Mouse (Mus musculus) CH12.LX (cell line): ENCODE results near the gene Ankra2. TPM values are rescaled to one million over a fixed set of nuclear protein-coding genes. Genes with fewer than 3 reads are reported as not detected.

ENCODE experiments used
- DNase-seq: peaks from one replicate; pipeline ENCODE4 v3.0.0-alpha.2; 2013; ENCODE audit errors: extremely low read depth
- H3K27ac ChIP-seq: 2 replicates; pipeline ENCODE4 v1.5.1; 2012; ENCODE audit warnings: low read depth, mild to moderate bottlenecking, control low read depth, moderate library complexity; ENCODE audit not compliant: insufficient read depth
- H3K27me3 ChIP-seq: replicated peaks from 2 replicates; pipeline ENCODE3; 2012; ENCODE audit warnings: inconsistent platforms
- H3K36me3 ChIP-seq, 2 experiments: replicated peaks in 1 of 2; 2 replicates each; pipeline versions ENCODE3 to v1.6.1; 2012; ENCODE audit warnings: inconsistent platforms in 1 of 2, low read length in 1 of 2, mild to moderate bottlenecking in 1 of 2, mixed read lengths in 1 of 2, moderate library complexity in 1 of 2; ENCODE audit not compliant: control insufficient read depth in 1 of 2, insufficient read depth in 1 of 2
- H3K4me1 ChIP-seq, 2 experiments: 2 replicates each; pipeline ENCODE4 v1.6.1; 2012; ENCODE audit warnings: inconsistent platforms in 1 of 2, moderate library complexity in 1 of 2; ENCODE audit not compliant: insufficient read depth in 2 of 2, control insufficient read depth in 1 of 2
- H3K4me2 ChIP-seq: 2 replicates; pipeline ENCODE4 v1.6.1; 2012; ENCODE audit warnings: low read depth, mild to moderate bottlenecking, control low read depth; ENCODE audit not compliant: poor library complexity, insufficient read depth, severe bottlenecking
- H3K4me3 ChIP-seq, 3 experiments: fragments of 150-350 bp in 1 of 3; sonication (generic) in 1 of 3; replicated peaks in 1 of 3; 2 replicates each; pipeline versions ENCODE3 to v1.5.1; 2011 to 2012; ENCODE audit warnings: low read depth in 2 of 3, low read length in 2 of 3, mild to moderate bottlenecking in 2 of 3, moderate library complexity in 2 of 3, control low read depth in 1 of 3, improper control_type of control experiment in 1 of 3, inconsistent platforms in 1 of 3, mixed read lengths in 1 of 3; ENCODE audit not compliant: poor library complexity in 1 of 3
- H3K79me2 ChIP-seq: replicated peaks from 2 replicates; pipeline ENCODE4 v1.6.1; 2012; ENCODE audit warnings: mild to moderate bottlenecking, moderate library complexity; ENCODE audit not compliant: control insufficient read depth, poor library complexity, insufficient read depth, severe bottlenecking; ENCODE audit errors: extremely low read depth
- H3K9ac ChIP-seq: 2 replicates; pipeline ENCODE4 v1.6.1; 2012; ENCODE audit warnings: low read depth, mild to moderate bottlenecking, control low read depth, moderate library complexity; ENCODE audit not compliant: insufficient read depth
- H3K9me3 ChIP-seq: replicated peaks from 2 replicates; pipeline ENCODE3; 2012; ENCODE audit warnings: low read length, inconsistent platforms, mixed read lengths
- BHLHE40 ChIP-seq: IDR thresholded peaks from 2 replicates; pipeline ENCODE4 v1.6.1; 2011; ENCODE audit warnings: mild to moderate bottlenecking, low read depth, low read length, improper control_type of control experiment
- CHD1 ChIP-seq: IDR thresholded peaks from 2 replicates; pipeline ENCODE4 v1.6.1; 2012; ENCODE audit warnings: low read depth, low read length, improper control_type of control experiment, inconsistent platforms
- CTCF ChIP-seq, 2 experiments: IDR thresholded peaks in 1 of 2; conservative IDR thresholded peaks in 1 of 2; 2 replicates each; pipeline ENCODE4 v1.5.1; 2011 to 2012; ENCODE audit warnings: low read depth in 2 of 2, low read length in 2 of 2, improper control_type of control experiment in 1 of 2, inconsistent platforms in 1 of 2, mild to moderate bottlenecking in 1 of 2, moderate library complexity in 1 of 2
- E2F4 ChIP-seq: IDR thresholded peaks from 2 replicates; pipeline ENCODE4 v1.6.1; 2011; ENCODE audit warnings: low read depth, low read length, improper control_type of control experiment; ENCODE audit not compliant: insufficient replicate concordance
- ELF1 ChIP-seq: IDR thresholded peaks from 2 replicates; pipeline ENCODE4 v1.6.1; 2014; ENCODE audit warnings: low read depth, mild to moderate bottlenecking, inconsistent platforms, low read length, improper control_type of control experiment
- GABPA ChIP-seq: IDR thresholded peaks from 2 replicates; pipeline ENCODE4 v1.6.1; 2012; ENCODE audit warnings: low read depth, low read length, improper control_type of control experiment, inconsistent platforms; ENCODE audit not compliant: insufficient replicate concordance
- HCFC1 ChIP-seq: IDR thresholded peaks from 2 replicates; pipeline ENCODE4 v1.6.1; 2012; ENCODE audit warnings: low read depth, mild to moderate bottlenecking, inconsistent platforms, low read length, improper control_type of control experiment
- IRF4 ChIP-seq: IDR thresholded peaks from 2 replicates; pipeline ENCODE4 v1.6.1; 2014; ENCODE audit warnings: low read depth, mild to moderate bottlenecking, inconsistent platforms, low read length, improper control_type of control experiment
- JUND ChIP-seq: conservative IDR thresholded peaks from 2 replicates; pipeline ENCODE4 v1.6.1; 2011; ENCODE audit warnings: low read depth, low read length, improper control_type of control experiment
- MAZ ChIP-seq: IDR thresholded peaks from 2 replicates; pipeline ENCODE4 v1.6.1; 2012; ENCODE audit warnings: low read depth, mild to moderate bottlenecking, inconsistent platforms, low read length, improper control_type of control experiment, moderate library complexity
- MEF2A ChIP-seq: IDR thresholded peaks from 2 replicates; pipeline ENCODE4 v1.6.1; 2014; ENCODE audit warnings: low read depth, mild to moderate bottlenecking, inconsistent platforms, low read length, improper control_type of control experiment, borderline replicate concordance
- MXI1 ChIP-seq: IDR thresholded peaks from 2 replicates; pipeline ENCODE4 v1.6.1; 2011; ENCODE audit warnings: mild to moderate bottlenecking, low read depth, low read length, improper control_type of control experiment
- NELFE ChIP-seq: IDR thresholded peaks from 2 replicates; pipeline ENCODE4 v1.6.1; 2011; ENCODE audit warnings: low read depth, low read length, improper control_type of control experiment
- NRF1 ChIP-seq: IDR thresholded peaks from 2 replicates; pipeline ENCODE4 v1.6.1; 2014; ENCODE audit warnings: low read depth, mild to moderate bottlenecking, inconsistent platforms, low read length, improper control_type of control experiment, moderate library complexity
- POLR2A ChIP-seq: IDR thresholded peaks from 2 replicates; pipeline ENCODE4 v1.6.1; 2011; ENCODE audit warnings: low read depth, mild to moderate bottlenecking, improper control_type of control experiment, low read length
- RAD21 ChIP-seq: IDR thresholded peaks from 2 replicates; pipeline ENCODE4 v1.6.1; 2011; ENCODE audit warnings: low read depth, mild to moderate bottlenecking, low read length, improper control_type of control experiment, moderate library complexity
- SMC3 ChIP-seq: IDR thresholded peaks from 2 replicates; pipeline ENCODE4 v1.6.1; 2011; ENCODE audit warnings: low read depth, low read length, improper control_type of control experiment
- TCF12 ChIP-seq: IDR thresholded peaks from 2 replicates; pipeline ENCODE4 v1.6.1; 2014; ENCODE audit warnings: low read depth, mild to moderate bottlenecking, inconsistent platforms, low read length, improper control_type of control experiment
- UBTF ChIP-seq: IDR thresholded peaks from 2 replicates; pipeline ENCODE4 v1.6.1; 2012; ENCODE audit warnings: low read depth, mild to moderate bottlenecking, inconsistent platforms, low read length, improper control_type of control experiment, moderate library complexity
- ZC3H11A ChIP-seq: IDR thresholded peaks from 2 replicates; pipeline ENCODE4 v1.6.1; 2012; ENCODE audit warnings: low read depth, mild to moderate bottlenecking, inconsistent platforms, low read length, improper control_type of control experiment
- ZKSCAN1 ChIP-seq: IDR thresholded peaks from 2 replicates; pipeline ENCODE4 v1.6.1; 2012; ENCODE audit warnings: low read depth, inconsistent platforms, low read length, improper control_type of control experiment, borderline replicate concordance
- ZMIZ1 ChIP-seq: IDR thresholded peaks from 2 replicates; pipeline ENCODE4 v1.6.1; 2012; ENCODE audit warnings: low read depth, mild to moderate bottlenecking, inconsistent platforms, low read length, improper control_type of control experiment
- dilution Hi-C: fragments of 300-500 bp; cut with MboI; formaldehyde crosslinking; loops from 2 replicates; pipeline ENCODE4 v1.14.3; 2020; ENCODE audit warnings: low sequenced_read_pairs; ENCODE audit not compliant: extremely low pct_unique_long_range_greater_than_20kb, extremely low pct_ligation_motif_present
- in situ Hi-C: fragments of 300-500 bp; cut with MboI; formaldehyde crosslinking; loops from 3 replicates; pipeline ENCODE4 v1.14.3; 2019; ENCODE audit warnings: low sequenced_read_pairs, low pct_ligation_motif_present, low pct_unique_long_range_greater_than_20kb, mixed read lengths
- polyA plus RNA-seq: library from polyadenylated mRNA; unstranded; fragments of >175 nt; gene quantifications from 2 replicates; pipeline ENCODE4 v1.2.1, GENCODE M21; 2012; ENCODE audit warnings: low read depth; ENCODE audit not compliant: insufficient read length
- total RNA-seq, 2 experiments: library from RNA; depleted of rRNA; stranded (reverse); fragments of 300-350 nt in 1 of 2; fragments of >200 nt in 1 of 2; gene quantifications; 2 replicates each; pipeline ENCODE4 v1.2.3; 2012 to 2014

Gene Ankra2
- total and polyA plus RNA-seq, 3 experiments, result 11.1 to 15.3 (median 12.4) TPM

DNA sequence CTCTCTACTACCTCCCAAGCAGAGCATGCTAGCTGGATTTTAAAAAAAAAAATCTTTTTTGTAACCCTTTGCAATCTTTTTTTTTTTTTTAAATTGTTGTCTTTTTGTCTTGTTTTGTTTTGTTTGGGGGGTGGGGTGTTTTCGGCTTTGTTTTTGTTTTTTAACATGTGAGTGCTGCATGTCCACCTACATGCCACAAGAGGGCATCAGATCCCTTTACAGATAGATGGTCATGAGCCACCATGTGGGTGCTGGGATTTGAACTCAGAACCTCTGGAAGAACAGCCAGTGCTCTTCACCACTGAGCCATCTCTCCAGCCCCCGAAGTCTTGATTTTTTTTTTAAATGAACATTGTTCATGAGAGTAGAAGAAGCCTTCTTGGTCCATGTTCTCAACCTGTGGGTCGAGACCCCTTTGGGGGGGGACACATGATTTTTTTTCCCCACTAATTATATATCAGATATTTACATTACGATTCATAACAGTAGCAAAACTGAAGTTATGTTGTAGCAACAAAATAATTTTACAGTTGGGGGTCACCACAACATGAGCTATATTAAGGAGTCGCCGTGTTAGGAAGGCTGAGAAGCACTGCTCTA lies 35.1 kb downstream of the Ankra2 start:
- no peak overlapping the region for H3K27ac ChIP-seq
- H3K9me3 ChIP-seq, result peaks cover 8% of the 10 kb centered on the region
- no peaks in the 10 kb centered on the region for H3K36me3 ChIP-seq
- no peaks in the 10 kb centered on the region for H3K79me2 ChIP-seq
- no peak overlapping the region for H3K9ac ChIP-seq
- no peak for DNase-seq
- dilution Hi-C loops, result no loop called here
- TF ChIP-seq RAD21, result peak; percentile 36
- TF ChIP-seq ZKSCAN1, result no peak
- no peak for TF ChIP-seq IRF4
- TF ChIP-seq NELFE, result no peak
- TF ChIP-seq SMC3, result peak; percentile 31; the same call in 1 of the 2 replicates
- TF ChIP-seq CTCF (conservative IDR thresholded peaks at IDR 0.05 in 1 of 2, IDR thresholded peaks at IDR 0.05 in 1 of 2; ENCODE audit: low read depth in 2 of 2, low read length in 2 of 2), result peak in 1 of 2 experiments; percentile 60; a peak in 2 of 4 replicates
- peaks cover 2 to 30% of the 10 kb centered on the region in 2 experiments; a peak in 3 of 4 replicates for H3K4me1 ChIP-seq
- in situ Hi-C loops, result no loop called here
- H3K4me3 ChIP-seq, result no peak overlapping the region
- no peaks in the 10 kb centered on the region for H3K27me3 ChIP-seq
- no peak overlapping the region for H3K4me2 ChIP-seq

DNA sequence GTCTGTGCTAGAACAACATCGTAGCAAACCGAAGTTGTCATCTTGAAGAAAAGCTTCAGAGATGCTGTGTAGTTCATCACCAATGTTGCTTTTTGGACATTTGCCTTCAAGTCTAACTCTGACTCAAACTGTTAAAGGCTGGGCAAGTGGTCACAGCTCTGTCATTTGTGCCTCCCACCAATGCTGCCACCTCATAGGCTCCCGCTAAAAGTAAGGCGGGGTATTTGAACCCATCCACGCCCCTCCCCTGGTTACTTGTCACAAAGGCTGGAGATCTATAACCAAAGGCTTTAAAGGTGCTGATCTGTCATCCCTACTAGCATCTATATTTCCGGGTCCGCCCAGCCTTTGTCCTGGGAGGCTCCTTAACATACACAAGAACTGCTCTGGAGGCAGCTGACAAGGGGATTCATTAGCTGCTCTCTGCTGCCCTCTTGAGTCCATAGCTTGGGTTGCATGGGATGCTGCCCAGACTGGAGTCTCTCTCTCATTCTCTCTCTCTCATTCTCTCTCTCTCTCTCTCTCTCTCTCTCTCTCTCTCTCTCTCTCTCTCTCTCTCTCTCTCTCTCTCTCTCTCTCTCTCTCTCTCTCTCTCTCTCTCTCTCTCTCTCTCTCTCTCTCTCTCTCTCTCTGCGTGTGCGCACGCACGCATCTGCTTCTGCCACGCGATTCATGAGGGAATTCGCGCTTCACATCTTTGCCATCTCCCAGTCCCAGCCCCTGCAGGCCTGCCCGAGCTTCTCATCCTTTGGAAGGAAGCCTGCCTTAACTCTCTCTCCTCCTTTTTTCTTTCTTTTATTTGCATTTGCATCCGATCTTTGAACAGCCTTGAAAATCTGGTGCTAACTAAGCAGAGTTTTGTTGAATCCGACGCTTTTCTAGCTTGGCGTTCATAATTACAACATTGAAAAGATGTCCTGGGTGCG lies 36.2 kb downstream of the Ankra2 start:
- Histone ChIP-seq H3K27me3 (no peaks in the 10 kb centered on the region), H3K79me2 (no peaks in the 10 kb centered on the region), H3K4me2 (no peak overlapping the region), H3K9ac (no peak overlapping the region), H3K4me3 (no peak overlapping the region), H3K27ac (no peak overlapping the region), H3K9me3 (peaks cover 8% of the 10 kb centered on the region), H3K4me1 (peaks cover 2 to 30% of the 10 kb centered on the region in 2 experiments; a peak in 3 of 4 replicates), H3K36me3 (no peaks in the 10 kb centered on the region)
- peak; percentile 44 to 80; a peak in 3 of 4 replicates for TF ChIP-seq CTCF (conservative IDR thresholded peaks at IDR 0.05 in 1 of 2, IDR thresholded peaks at IDR 0.05 in 1 of 2; ENCODE audit: low read depth in 2 of 2, low read length in 2 of 2)
- TF ChIP-seq BHLHE40, result no peak
- TF ChIP-seq GABPA, result no peak
- TF ChIP-seq JUND, result 0 out of 2 replicates have a peak, but pooled peaks have one; percentile 13
- no peak for TF ChIP-seq UBTF
- TF ChIP-seq ZKSCAN1, result no peak
- TF ChIP-seq MAZ, result no peak
- TF ChIP-seq RAD21, result peak; percentile 76
- TF ChIP-seq TCF12, result no peak
- no peak for TF ChIP-seq IRF4
- no peak for TF ChIP-seq NRF1
- no peak for TF ChIP-seq POLR2A
- peak; percentile 61 for TF ChIP-seq SMC3
- no peak for TF ChIP-seq HCFC1
- TF ChIP-seq MXI1, result no peak
- TF ChIP-seq ZMIZ1, result no peak
- no peak for TF ChIP-seq CHD1
- peak; percentile 52 for TF ChIP-seq ELF1
- no peak for TF ChIP-seq E2F4
- no peak for TF ChIP-seq MEF2A
- TF ChIP-seq ZC3H11A, result no peak
- dilution Hi-C loops (no loop called here), in situ Hi-C loops (no loop called here)
- DNase-seq, result peak; percentile 84
